Mouse (Mus musculus): ENCODE measurements at regions not wholly inside any gene's neighbourhood (a gene's known extent, or its start where the extent isn't known, plus 50 kb on each side); places are given as distances from the start of the nearest gene placed in this dataset.
A peak's percentile ranks its signal among the peaks of the same experiment; 100 is the strongest.

GRCm38 (mm10) chr7:113060991-113061390 lies 107.2 kb downstream of the Rassf10 start:
- DNase-seq: no peak

GRCm38 (mm10) chr7:113066536-113066935 lies 112.8 kb downstream of the Rassf10 start:
- DNase-seq: no peak

- no peak for DNase-seq
These were observed 114.5 kb downstream of the Rassf10 start for GRCm38 (mm10) chr7:113068296-113068695.

GRCm38 (mm10) chr7:113069336-113069924 lies 115.7 kb downstream of the Rassf10 start:
- no peak for DNase-seq

- no peak for DNase-seq
These were observed 117.7 kb downstream of the Rassf10 start for GRCm38 (mm10) chr7:113071418-113071817.

- DNase-seq: no peak
These were observed 120.0 kb downstream of the Rassf10 start for GRCm38 (mm10) chr7:113073781-113074180.

- no peak for DNase-seq
These were observed 121.6 kb downstream of the Rassf10 start for GRCm38 (mm10) chr7:113075371-113075770.

GRCm38 (mm10) chr7:113076243-113076642 lies 122.5 kb downstream of the Rassf10 start:
- no peak for DNase-seq

- no peak for DNase-seq
These were observed 126.1 kb upstream of the Arntl start for GRCm38 (mm10) chr7:113081120-113081519.

GRCm38 (mm10) chr7:113084930-113085625 lies 122.2 kb upstream of the Arntl start:
- no peak for DNase-seq

GRCm38 (mm10) chr7:113086158-113086557 lies 121.1 kb upstream of the Arntl start:
- no peak for DNase-seq

GRCm38 (mm10) chr7:113087646-113088045 lies 119.6 kb upstream of the Arntl start:
- DNase-seq: no peak

- no peak for DNase-seq
These were observed 118.2 kb upstream of the Arntl start for GRCm38 (mm10) chr7:113089044-113089443.

GRCm38 (mm10) chr7:113093931-113094330 lies 113.3 kb upstream of the Arntl start:
- no peak for DNase-seq

GRCm38 (mm10) chr7:113095092-113095491 lies 112.2 kb upstream of the Arntl start:
- no peak for DNase-seq

- peak; percentile 4 for DNase-seq
These were observed 103.0 kb upstream of the Arntl start for GRCm38 (mm10) chr7:113104265-113104664.

GRCm38 (mm10) chr7:113105359-113105758 lies 101.9 kb upstream of the Arntl start:
- no peak for DNase-seq

- DNase-seq: no peak
These were observed 100.5 kb upstream of the Arntl start for GRCm38 (mm10) chr7:113106731-113107130.

GRCm38 (mm10) chr7:113107965-113108364 lies 99.3 kb upstream of the Arntl start:
- DNase-seq: no peak

- DNase-seq: no peak
These were observed 98.7 kb upstream of the Arntl start for GRCm38 (mm10) chr7:113108442-113109000.

GRCm38 (mm10) chr7:113109481-113109880 lies 97.8 kb upstream of the Arntl start:
- DNase-seq: no peak

- no peak for DNase-seq
These were observed 96.3 kb upstream of the Arntl start for GRCm38 (mm10) chr7:113110867-113111508.

GRCm38 (mm10) chr7:113113266-113113893 lies 93.9 kb upstream of the Arntl start:
- DNase-seq: no peak
